Mouse (Mus musculus) gastrocnemius, postnatal 25 days (tissue): Measurements from ENCODE around the gene Rrp36. TPM values are rescaled to one million over a fixed set of nuclear protein-coding genes. Genes with fewer than 3 reads are reported as not detected.

Experiments used
- DNase-seq: peaks from one replicate; pipeline ENCODE4 v3.0.0; 2022
- total RNA-seq, 2 experiments: library from RNA; stranded (reverse); gene quantifications; 1 replicate in 1 of 2; 2 replicates in 1 of 2; pipeline ENCODE4 v1.2.3; 2021

Gene Rrp36
- total RNA-seq, 2 experiments from 2014 or later = 7.5 to 12.1 TPM

DNA sequence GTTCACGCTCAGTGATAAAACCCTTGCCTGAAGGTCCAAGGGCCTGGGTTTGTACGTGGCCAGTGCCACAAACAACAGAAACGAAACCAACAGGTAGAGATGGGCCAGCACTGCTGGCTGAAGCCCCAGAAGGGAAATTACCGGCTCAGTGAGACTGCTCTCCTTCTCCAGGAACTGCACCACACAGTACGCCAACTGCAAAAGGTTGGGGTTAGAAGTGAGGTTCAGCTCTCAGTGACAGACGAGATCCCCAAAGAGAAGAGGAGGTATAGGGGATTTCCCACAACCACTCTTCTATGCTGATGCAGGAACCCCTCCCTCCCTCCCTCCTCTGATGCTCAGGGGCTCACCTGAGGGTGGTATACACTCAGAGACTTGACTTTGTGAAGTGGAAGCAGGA lies 11.8 kb upstream of the Rrp36 start:
- DNase-seq = no peak

DNA sequence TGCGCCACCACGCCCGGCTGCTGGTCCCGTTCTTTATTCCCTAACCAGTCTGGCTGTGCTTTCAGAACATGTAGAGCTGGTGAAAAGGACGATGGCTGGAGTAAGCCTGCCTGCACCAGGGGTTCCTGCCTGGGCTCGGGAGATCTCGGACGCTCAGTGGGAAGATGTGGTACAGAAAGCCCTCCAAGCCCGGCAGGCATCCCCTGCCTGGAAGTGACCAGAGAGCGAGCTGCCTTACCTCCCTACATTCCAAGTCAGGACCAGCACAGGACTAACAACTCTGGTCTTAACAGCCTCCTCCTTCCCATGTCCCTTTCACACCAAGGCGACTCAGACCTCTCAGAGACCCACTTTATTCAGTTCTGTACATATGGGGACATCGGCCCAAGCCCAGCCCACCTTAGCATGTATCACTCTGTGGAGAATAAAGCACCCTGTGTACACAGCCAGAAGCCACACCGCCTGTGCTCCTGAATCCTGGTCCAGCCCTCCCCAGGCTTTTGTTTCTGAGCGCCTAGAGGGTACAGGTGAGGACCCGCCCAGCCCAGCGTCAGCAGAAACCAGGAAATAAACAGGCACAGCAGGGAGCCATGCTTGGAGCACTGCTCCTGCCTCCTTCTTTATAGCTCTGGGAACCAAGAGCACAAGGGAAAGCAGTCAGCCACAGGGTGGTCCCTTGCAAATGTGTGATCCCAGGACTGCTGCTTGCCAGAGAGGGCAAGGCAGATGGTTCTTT lies 8.7 kb upstream of the Rrp36 start:
- DNase-seq = no peak

DNA sequence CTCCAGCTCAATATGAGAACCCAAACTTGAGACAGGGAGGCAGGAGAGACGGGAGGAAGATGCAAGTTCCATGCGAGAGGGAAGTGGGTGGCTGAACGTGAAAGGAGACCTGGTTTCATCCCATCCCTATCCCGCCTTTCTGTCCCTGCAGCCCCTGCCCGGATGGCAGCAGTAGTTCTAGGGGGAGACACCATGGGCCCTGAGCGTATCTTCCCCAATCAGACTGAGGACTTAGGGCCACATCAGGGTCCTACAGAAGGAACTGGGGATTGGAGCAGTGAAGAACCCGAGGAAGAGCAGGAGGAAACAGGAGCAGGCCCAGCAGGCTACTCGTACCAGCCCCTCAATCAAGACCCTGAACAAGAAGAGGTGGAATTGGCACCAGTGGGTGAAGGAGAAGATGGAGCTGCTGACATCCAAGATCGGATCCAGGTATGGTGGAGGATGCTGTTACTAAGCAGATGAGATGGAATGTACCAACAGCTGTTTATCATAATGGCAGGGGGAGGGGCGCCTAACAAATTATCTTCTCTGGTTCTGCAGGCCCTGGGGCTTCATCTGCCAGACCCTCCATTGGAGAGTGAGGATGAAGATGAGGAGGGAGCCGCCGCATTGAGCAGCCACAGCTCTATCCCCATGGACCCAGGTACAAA lies 7.4 kb upstream of the Rrp36 start:
- DNase-seq = no peak

DNA sequence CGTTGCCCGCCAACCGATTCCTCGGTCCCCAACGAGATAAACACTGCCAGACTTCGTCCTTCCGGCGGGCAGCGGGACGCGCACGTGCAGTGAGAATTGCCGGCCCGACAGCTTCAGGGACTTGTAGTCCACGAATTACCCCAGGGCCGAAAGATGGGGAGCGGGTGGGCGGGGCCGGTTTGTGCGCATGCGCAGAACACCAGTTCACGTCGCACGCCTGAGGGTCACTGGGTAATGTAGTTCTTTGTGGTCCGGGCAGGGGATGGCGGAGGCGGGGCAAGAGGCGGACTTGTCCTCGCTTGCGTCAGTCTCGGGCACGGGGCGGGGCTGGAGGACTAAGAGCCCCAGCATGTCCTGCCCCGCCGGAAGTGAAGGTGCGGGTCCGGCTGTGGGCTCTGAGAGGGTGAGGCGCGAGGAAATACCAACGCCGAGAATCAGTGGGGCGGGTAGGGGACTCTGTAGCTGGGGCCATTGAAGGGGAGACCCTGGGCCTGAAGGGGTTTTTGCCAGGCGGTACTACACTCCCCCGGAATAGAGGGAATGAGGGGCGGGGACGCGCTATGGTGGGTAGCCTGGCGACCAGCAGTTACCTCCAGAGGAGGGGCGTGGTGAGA lies 6.7 kb upstream of the Rrp36 start, which contains the start of gene Klhdc3:
Klhdc3 (minus strand) TSS at position 155 of the 614 bp plus-strand sequence.
- peak; percentile 98 for DNase-seq

DNA sequence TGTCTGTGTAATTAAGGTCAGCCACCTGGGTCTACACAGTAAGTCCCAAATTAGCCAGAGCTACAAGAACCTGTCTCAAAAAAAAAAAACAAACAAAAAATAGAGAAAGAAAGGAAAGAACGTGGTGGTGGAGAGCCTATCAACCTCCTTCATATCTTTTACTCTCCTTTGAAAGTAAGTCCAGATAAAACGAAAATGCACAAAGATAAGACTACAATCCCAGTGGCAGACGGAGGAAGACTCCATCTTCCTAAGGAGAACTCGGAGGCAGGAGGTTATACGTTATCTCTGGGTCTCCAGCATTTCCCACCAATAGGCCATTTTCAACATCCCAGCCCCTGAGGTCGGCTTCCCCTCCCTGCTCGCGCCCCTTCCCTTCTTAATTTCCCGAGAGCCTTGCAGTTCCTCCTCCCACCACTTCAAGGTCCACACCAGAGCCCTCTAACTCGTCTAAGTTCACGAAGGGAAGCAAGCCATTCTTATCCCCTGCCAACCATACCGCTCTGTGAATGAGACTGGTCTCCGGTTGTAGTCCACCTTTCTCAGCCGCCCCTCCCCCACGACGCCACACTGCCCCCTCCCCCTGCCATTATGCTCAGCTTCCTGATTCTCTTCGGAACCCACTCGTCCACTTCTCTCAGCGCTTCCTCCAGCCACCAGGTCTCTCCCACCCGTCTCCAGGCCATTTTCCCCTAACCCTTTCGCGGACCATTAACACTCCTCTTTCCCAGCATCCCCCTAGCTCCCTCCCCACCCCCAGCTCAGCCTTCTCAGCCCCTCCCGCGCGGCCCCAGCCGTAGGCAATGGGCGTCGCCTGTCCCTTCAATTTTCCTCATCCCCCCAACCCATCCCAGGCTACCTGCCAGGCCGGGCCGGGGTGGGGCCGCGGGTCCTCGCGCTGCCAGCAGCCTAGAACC lies 5.9 kb upstream of the Rrp36 start:
- no peak for DNase-seq

DNA sequence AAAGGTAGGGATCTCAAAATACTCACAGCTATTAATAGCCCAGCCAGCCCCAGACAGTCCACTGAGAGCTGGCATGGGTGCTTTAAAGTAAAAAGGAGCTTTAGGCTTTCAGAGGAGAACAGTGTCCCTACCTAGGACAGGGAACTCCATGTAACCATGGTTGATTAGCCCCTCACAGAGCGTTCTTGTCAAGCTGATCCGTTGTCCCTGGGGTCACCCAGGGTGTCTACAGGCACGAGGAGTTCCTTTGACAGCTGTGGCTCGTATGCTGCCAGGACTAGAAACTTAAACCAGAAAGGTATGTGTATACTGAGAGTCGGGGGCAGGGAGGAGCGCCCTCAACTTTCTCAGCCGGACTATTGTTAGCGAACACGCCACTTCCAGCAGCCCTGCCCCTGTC lies 4.8 kb upstream of the Rrp36 start:
- DNase-seq = peak; percentile 72

DNA sequence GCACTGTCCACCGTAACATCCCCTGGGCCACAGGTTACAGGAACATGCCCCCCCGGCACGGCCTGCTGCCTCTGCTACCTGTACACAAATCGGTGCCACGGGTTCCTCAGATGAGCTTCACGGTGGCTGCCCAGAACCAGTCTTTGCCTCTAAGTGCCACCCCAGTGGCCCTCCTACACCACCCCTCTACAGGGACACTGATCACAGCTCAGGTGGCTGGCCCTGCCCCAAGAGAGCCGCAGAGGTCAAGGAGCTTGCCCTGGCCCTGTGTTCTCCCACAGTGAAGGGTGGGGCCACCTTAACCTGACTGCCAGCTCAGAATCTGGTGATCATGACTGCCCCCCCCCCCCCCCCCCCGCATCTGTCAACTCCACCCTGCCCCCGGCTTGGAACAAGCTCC lies 4.3 kb upstream of the Rrp36 start, which contains the start of gene Mea1:
Mea1 (plus strand) TSS at position 378 of the 400 bp plus-strand sequence.
- DNase-seq = peak; percentile 79

DNA sequence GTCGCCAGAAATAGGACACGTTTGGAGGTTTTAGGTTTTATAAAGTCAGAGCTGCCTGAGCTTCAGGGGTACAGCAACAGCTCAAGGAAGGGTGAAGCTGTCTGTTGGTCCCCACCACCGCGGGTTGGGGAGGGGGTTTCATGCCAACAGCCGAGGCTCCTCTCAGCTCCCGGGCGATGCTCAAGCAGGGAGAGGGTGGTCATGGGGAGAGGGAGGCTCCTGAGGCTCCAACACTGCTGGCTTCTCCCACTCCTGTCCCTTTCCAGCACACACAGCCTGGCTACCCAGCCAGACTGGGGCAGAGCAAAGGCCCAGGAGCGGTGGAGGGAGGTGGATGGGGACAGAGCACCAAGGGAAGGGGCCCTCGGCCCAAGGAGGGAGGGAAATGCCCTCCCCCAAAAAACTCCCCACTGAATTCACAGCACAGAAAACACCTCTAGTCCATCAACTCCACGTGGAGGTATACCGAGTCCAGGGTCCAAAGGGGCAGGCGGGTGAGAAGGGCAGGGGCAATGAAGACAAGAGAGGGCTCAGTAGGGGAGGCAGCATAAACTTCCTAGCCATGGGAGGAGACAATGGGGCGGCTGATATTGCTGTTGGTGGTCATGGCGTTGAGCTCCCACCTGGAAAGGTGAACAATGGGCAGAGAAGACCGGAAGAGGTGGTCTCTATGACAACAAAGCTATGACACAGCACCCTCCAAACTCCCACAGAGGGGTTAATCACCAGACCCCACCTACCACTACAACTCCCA lies 555 bp upstream of the Rrp36 start:
- DNase-seq = no peak

DNA sequence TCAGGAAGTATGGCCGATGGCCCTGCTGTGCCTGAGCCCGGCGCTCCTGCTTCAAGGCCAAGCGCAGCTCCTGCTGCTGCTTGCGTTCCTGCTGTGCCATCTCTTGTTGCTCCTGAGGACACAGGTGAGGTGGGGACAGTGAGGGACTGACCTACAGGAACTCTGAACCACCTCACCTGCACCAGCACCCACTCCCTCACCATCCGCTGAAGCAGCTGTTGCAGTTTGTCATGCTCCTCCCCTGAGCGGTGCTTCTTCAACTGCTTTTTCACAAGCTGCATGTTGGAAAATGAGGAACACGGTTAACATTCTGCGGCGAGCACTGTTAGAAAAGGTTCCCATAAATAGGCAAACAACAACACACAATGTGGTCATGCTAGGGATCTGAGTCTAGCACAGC lies 4.2 kb downstream of the Rrp36 start:
- no peak for DNase-seq

DNA sequence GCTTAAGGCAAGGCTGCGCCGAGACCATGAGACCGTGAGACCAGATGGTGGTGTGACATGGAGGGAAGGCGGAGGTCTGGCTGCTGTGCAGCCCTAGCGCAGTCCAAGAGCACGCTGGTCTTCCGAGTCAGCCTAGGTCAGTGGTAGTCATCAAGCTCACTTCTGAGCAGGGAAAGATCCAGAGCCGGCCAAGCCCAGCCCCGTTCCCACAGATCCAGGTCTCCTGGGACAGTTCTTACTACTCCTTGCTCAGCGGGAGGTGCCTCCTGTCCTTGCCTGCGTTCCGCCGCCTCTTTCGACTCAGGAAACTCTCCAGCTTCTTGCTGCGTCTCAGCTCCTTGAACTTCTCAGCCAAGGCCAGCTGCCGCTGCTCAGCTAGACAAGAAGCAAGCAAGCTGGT lies 6.4 kb downstream of the Rrp36 start:
- no peak for DNase-seq

DNA sequence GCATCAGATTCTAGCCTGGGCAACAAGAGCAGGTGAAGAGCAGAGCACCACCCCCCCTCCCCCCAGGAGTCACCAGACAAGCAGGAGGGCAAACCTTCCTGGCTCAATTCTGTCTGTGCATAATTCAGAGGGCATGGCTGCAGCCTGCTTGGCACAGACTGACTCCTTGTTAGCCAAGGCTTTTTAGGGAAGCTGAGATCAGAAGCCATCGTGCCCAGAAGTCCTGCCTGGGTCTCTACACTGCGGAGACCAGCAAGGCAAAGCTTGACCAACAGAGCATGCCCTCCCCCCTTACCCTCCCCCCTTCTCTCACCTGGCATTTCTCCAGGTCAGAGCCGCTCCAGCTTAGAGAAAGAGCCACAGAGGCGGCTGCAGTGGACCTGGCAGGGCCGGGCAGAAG lies 11.4 kb downstream of the Rrp36 start:
- peak; percentile 64 for DNase-seq

DNA sequence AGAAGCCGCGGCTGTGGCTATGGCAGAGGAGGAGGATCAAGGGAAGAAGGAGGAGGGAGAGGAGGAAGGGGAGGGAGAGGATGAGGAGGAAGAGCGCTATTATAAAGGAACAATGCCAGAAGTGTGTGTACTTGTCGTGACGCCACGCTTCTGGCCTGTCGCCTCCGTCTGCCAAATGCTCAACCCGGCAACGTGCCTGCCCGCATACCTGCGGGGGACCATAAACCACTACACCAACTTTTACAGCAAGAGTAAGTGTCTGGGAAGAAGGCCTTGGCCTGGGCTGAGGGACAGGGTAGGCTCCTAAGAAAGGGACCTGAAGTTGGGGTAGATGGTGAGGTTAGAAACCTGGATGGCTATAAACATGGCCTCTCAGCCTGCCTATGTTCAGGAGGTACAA lies 12.2 kb downstream of the Rrp36 start:
- DNase-seq = no peak

DNA sequence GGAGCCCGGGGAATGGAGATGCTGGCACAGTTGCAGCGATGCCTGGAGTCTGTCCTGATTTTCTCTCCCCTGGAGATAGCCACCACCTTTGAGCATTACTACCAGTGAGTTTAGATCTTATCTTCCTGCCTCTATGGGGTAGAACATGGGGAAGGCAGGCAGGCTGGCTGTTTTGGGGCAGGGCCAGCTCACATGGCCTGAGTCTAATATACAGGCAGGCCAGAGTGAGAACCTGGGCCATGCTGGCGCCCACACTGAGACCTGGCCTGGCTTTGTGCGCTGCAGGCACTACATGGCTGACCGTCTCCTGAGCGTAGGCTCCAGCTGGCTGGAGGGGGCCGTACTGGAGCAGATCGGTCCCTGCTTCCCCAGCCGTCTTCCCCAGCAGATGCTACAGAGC lies 12.8 kb downstream of the Rrp36 start:
- no peak for DNase-seq

DNA sequence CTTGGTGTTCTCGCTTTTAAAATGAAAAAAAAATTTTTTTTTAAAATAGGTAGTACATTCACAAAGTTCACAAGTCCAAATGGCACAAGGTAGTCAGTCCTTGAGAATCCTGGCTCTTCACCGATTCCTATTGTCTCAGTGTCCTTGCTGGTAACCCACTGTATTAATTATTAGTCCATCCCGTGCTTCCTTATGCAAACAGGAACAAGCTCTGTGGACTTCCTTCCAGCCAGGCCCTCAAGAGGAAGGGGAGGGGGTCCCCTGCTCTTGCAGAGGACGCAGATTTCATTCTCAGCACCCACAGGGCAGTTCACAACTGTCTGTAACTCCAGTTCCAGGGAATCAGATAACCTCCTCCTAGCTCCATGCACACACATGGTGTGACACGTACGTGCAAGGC lies 18.1 kb downstream of the Rrp36 start:
- DNase-seq = no peak

DNA sequence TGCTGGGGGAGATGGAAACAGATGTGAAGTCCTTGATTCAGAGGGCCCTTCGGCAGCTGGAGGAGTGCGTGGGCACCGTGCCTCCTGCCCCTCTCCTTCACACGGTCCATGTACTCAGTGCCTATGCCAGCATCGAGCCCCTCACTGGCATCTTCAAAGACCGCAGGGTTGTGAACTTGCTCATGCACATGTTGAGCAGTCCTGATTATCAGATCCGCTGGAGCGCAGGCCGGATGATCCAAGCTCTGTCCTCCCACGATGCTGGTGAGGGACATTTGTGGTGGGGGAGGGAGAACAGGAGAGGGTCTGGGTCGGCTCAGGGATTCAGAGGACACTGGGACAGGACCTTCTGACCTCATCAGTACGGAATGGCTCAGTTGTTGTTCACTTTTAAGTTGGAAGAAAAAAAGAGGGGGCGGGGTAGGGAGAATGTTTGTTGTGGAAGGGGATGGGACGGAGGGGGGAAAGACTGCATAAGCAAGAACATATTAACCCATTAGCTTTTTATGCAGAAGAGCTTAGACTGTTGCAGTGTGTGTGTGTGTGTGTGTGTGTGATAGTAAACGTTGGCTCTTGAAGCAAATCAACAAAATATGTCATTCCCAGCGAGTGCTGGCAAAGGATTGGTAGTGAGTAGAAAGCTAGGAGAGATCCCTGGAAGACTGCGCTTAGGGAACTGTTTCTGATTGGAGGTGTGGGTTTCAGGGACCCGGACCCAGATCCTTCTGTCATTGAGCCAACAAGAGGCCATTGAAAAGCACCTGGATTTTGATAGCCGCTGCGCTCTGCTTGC lies 22.2 kb downstream of the Rrp36 start:
- DNase-seq = no peak

DNA sequence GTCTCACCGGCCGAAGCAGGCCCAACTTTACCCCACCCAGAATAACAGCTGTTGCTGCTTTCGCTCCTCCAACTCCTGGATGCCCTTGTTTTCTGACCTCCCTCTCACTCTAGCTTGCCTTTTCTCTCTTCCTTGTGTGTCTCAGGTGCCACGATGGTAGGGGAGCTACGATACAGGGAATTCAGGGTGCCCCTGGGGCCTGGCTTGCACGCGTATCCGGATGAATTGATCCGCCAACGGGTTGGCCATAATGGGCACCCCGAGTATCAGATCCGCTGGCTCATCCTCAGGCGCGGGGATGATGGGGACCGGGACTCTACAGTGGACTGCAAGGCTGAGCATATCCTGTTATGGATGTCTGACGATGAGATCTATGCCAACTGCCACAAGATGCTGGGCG lies 22.9 kb downstream of the Rrp36 start:
- DNase-seq = no peak

DNA sequence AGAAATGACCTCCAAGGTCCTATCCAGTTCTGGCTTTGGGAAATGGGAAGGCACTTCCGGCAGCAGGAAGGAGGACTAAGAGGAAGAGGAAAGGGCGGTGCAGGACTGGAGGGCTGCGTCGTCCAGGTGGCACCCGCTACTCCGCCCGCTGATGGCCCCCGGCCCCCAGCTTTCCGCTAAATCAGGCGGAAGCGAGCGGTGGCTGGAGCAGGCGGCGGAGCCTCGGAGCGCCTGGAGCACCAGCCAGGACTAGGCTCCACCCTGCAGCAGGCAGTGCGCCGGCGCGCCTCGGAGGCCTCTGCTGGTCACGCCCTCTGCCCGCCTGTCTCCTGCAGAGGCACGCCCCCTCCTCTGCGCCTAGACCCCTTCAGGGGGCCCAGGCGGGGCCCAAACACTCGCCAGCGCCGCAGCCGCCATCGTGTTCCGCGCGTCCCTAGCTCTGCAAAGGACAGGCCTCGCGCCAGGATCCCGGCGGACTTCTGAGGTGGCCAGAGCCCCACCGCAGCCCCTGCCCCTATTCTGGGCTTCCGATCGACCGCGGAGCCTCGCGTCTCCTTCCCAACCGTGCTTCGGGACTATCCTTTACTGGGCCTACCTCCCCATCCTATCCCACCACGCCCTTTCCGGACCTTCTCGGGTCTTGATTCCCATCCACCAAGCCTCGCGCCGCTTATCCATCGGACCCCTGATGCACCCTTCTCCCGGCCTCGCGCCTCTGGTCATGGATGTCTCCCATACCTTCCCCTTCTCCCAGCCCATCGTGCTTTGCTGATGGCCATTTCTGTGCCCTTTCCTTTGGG lies 23.7 kb downstream of the Rrp36 start, which contains the start of gene Cul7:
Cul7 (plus strand) TSS at position 106 of the 800 bp plus-strand sequence.
- peak; percentile 95 for DNase-seq

DNA sequence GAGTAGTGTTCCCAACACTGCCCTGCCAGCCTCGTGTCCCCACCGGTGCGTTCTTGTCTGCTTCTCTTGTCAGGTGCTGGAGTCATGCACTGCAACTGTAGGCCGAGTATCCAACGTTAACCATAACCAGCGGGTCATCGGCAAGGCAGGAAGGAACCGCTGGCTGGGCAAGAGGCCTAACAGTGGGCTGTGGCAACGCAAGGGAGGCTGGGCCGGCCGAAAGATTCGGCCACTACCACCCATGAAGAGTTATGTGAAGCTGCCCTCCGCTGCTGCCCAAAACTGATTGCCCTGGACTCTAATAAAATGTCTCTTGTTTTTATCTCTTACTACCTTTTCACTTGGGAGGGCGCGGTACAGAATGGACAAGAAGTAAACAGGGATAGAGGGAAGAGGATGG lies 24.3 kb downstream of the Rrp36 start:
- DNase-seq = no peak

DNA sequence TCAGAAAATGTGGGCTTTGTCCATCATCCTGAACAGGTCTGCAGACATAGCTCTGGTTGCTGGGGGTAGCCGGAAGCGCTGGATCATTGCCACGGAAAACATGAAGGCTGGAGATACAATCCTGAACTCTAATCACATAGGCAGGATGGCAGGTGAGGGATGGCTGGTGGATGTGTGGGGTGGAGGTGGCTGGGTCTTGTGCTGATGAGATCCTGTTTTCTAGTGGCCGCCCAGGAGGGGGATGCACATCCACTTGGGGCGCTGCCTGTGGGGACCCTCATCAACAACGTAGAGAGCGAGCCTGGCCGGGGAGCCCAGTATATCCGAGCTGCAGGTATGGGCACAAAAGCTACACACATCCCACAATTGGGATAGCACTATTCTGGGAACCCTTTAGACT lies 25.7 kb downstream of the Rrp36 start:
- DNase-seq = no peak

DNA sequence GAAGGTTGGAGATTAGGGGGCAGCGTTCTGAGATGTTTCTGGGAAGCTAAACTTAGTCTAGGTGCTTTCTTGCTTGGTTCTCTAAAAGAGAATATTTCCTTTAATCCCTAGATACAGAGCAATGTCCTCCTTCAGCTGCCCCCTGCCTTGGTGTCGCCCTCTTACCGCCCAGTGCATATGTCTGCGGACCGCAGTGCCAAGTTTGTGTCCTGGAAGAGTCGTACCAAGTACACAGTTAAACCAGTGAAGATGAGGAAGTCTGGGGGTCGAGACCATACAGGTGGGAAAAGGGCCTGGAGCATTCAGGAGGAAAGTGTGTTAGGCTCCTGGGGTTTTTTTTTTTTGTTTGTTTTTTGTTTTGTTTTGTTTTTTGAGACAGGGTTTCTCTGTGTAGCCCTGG lies 26.9 kb downstream of the Rrp36 start:
- DNase-seq = no peak
